14 mouse cellular contexts compared by ENCODE assay signal in genomic region chr5:41760831-41761508, GRCm38 (mm10). TPM values are rescaled to one million over a fixed set of nuclear protein-coding genes. Genes with fewer than 3 reads are reported as not detected.
DNase-seq lines count a peak whose midpoint lies in the region; ATAC-seq and TF ChIP-seq lines count a peak whose summit lies in the region.
"Had no signal": no experiment of that assay in that cellular context is flagged by ENCODE, and none has a peak within 500 bp of the region (broad histone marks: within the 10 kb centered on the region; RNA-seq: fewer than 3 reads in every experiment).

No protein-coding gene starts in this region.

- H3K9me3 ChIP-seq in forebrain, embryonic 10.5 days: no peaks in the 10 kb centered on the region
- no peaks in the 10 kb centered on the region for H3K9me3 ChIP-seq in forebrain, postnatal 0 days (ENCODE audit: low read length)
- H3K9me3 ChIP-seq in liver, embryonic 11.5 days (ENCODE audit: control insufficient read depth, low read length): no peaks in the 10 kb centered on the region
- H3K9me3 ChIP-seq in hindbrain, embryonic 13.5 days: no peaks in the 10 kb centered on the region
- no peaks in the 10 kb centered on the region for H3K9me3 ChIP-seq in neural tube, embryonic 12.5 days

- H3K9ac ChIP-seq in forebrain, postnatal 0 days: no peak overlapping the region
- H3K9ac ChIP-seq in liver, embryonic 11.5 days (ENCODE audit: low read depth, low read length): no peak overlapping the region
- H3K9ac ChIP-seq in hindbrain, embryonic 13.5 days: no peak overlapping the region
- no peak overlapping the region for H3K9ac ChIP-seq in neural tube, embryonic 12.5 days

- intact Hi-C loops in left cerebral cortex, postnatal 10 days (cut with DNase I): loop anchor here (5.0 kb wide), 1 partner anchor 54 kb away; the partner anchor contains the start of gene Rab28

- WGBS in forebrain, embryonic 10.5 days: under 1% methylated on average over 22 of the region's 22 CpGs
- WGBS in forebrain, postnatal 0 days: 2% methylated on average over 22 of the region's 22 CpGs
- 8% methylated on average over 22 of the region's 22 CpGs for WGBS in liver, embryonic 11.5 days
- 4% methylated on average over 22 of the region's 22 CpGs for WGBS in hindbrain, embryonic 13.5 days
- WGBS in neural tube, embryonic 12.5 days: 3% methylated on average over 22 of the region's 22 CpGs

- 0 out of 2 replicates have a peak overlapping the region, but pooled peaks have one; percentile 29 for H3K4me3 ChIP-seq in forebrain, embryonic 10.5 days
- H3K4me3 ChIP-seq in forebrain, postnatal 0 days (ENCODE audit: low read depth, low read length): no peak overlapping the region
- 0 out of 2 replicates have a peak overlapping the region, but pooled peaks have one; percentile 33 for H3K4me3 ChIP-seq in liver, embryonic 11.5 days (ENCODE audit: low read depth, low read length)
- H3K4me3 ChIP-seq in hindbrain, embryonic 13.5 days: 0 out of 2 replicates have a peak overlapping the region, but pooled peaks have one; percentile 12
- H3K4me3 ChIP-seq in neural tube, embryonic 12.5 days: peak overlapping the region; percentile 34; the same call in 1 of the 2 replicates
- H3K4me3 ChIP-seq: erythroblast, embryonic 14.5 days had no signal

- H3K27me3 ChIP-seq in forebrain, embryonic 10.5 days (ENCODE audit: poor library complexity, severe bottlenecking): peaks cover 100% of the 10 kb centered on the region
- peaks cover 91% of the 10 kb centered on the region for H3K27me3 ChIP-seq in forebrain, postnatal 0 days (ENCODE audit: insufficient read depth, low read length)
- H3K27me3 ChIP-seq in liver, embryonic 11.5 days (replicated peaks; ENCODE audit: control insufficient read depth, insufficient read depth, low read length): peaks cover 95% of the 10 kb centered on the region
- peaks cover 95% of the 10 kb centered on the region for H3K27me3 ChIP-seq in hindbrain, embryonic 13.5 days
- H3K27me3 ChIP-seq in neural tube, embryonic 12.5 days (replicated peaks): peaks cover 93% of the 10 kb centered on the region

- peaks cover 35% of the 10 kb centered on the region for H3K4me1 ChIP-seq in forebrain, embryonic 10.5 days
- H3K4me1 ChIP-seq in forebrain, postnatal 0 days (ENCODE audit: insufficient read depth): no peaks in the 10 kb centered on the region
- H3K4me1 ChIP-seq in liver, embryonic 11.5 days (replicated peaks; ENCODE audit: control insufficient read depth, insufficient read depth, low read length): peaks cover 5% of the 10 kb centered on the region
- H3K4me1 ChIP-seq in hindbrain, embryonic 13.5 days (replicated peaks): peaks cover 27% of the 10 kb centered on the region
- H3K4me1 ChIP-seq in neural tube, embryonic 12.5 days: peaks cover 23% of the 10 kb centered on the region

- no peak overlapping the region for H3K4me2 ChIP-seq in forebrain, postnatal 0 days (ENCODE audit: low read depth)
- peak overlapping the region; percentile 39 for H3K4me2 ChIP-seq in liver, embryonic 11.5 days
- H3K4me2 ChIP-seq in hindbrain, embryonic 13.5 days: no peak overlapping the region
- H3K4me2 ChIP-seq in neural tube, embryonic 12.5 days (replicated peaks): peak overlapping the region; percentile 37; the same call in 1 of the 2 replicates

- TF ChIP-seq CTCF in forebrain, postnatal 0 days (IDR thresholded peaks at IDR 0.05; ENCODE audit: low read depth): no peak

- no peak for ATAC-seq in forebrain, postnatal 0 days
- ATAC-seq in liver, embryonic 11.5 days (replicated peaks; ENCODE audit: low FRiP score): no peak
- 0 out of 2 replicates have a peak, but pooled peaks have one; percentile 3 for ATAC-seq in hindbrain, embryonic 13.5 days (ENCODE audit: low FRiP score)
- ATAC-seq in neural tube, embryonic 12.5 days (ENCODE audit: low FRiP score, low read depth): no peak
- ATAC-seq in cerebellum, adult (ENCODE audit: insufficient number of reproducible peaks, low FRiP score, low TSS enrichment): no peak

- no peak for DNase-seq in forebrain, embryonic 10.5 days (ENCODE audit: extremely low spot score, low spot score)
- no peak for DNase-seq in forebrain, postnatal 0 days
- DNase-seq in liver, embryonic 11.5 days (ENCODE audit: low spot score): no peak
- no peak for DNase-seq in liver
- DNase-seq in left cerebral cortex, postnatal 10 days (ENCODE audit: extremely low spot score in 1 of 2, low spot score in 2 of 2): no peak
- DNase-seq: adrenal gland, adult 8-10 months; lung, adult 18-20 months; thymus, postnatal 36 days had no signal

- no peaks in the 10 kb centered on the region for H3K36me3 ChIP-seq in forebrain, embryonic 10.5 days (replicated peaks)
- no peaks in the 10 kb centered on the region for H3K36me3 ChIP-seq in forebrain, postnatal 0 days (ENCODE audit: insufficient read depth)
- H3K36me3 ChIP-seq in liver, embryonic 11.5 days (ENCODE audit: control insufficient read depth, insufficient read depth, low read length): no peaks in the 10 kb centered on the region
- H3K36me3 ChIP-seq in hindbrain, embryonic 13.5 days: no peaks in the 10 kb centered on the region
- no peaks in the 10 kb centered on the region for H3K36me3 ChIP-seq in neural tube, embryonic 12.5 days

- H3K27ac ChIP-seq in forebrain, embryonic 10.5 days: no peak overlapping the region
- no peak overlapping the region for H3K27ac ChIP-seq in forebrain, postnatal 0 days (ENCODE audit: low read depth, low read length)
- H3K27ac ChIP-seq in liver, embryonic 11.5 days (ENCODE audit: low read depth, low read length): no peak overlapping the region
- no peak overlapping the region for H3K27ac ChIP-seq in hindbrain, embryonic 13.5 days
- H3K27ac ChIP-seq in neural tube, embryonic 12.5 days: no peak overlapping the region

RNA-seq across cellular contexts. Expression of gene Nkx3-2, which starts 3.3 kb away (rescaled TPM):
- polyA plus RNA-seq in forebrain, embryonic 10.5 days (2016; fragmentation: Nextera tagmentation; extraction: Ambion mirVana): 0.09 TPM in 1 of 2 replicates, not detected in the other
- not detected in 2 replicates for total RNA-seq in forebrain, postnatal 0 days (2014; rRNA removed)
- not detected in 2 replicates for polyA plus RNA-seq in forebrain, postnatal 0 days (2015; fragmentation: Nextera tagmentation; extraction: Ambion mirVana)
- polyA plus RNA-seq in liver, embryonic 11.5 days (2014; fragmentation: Nextera tagmentation; extraction: Ambion mirVana): 0.34 and 0.47 TPM in 2 replicates
- polyA plus RNA-seq in hindbrain, embryonic 13.5 days (2015; fragmentation: Nextera tagmentation; extraction: Ambion mirVana): 0.14 TPM in 1 of 2 replicates, not detected in the other
- polyA plus RNA-seq in neural tube, embryonic 12.5 days (2016; fragmentation: Nextera tagmentation; extraction: Ambion mirVana): 2.1 and 4.0 TPM in 2 replicates
- total RNA-seq in left cerebral cortex, postnatal 10 days (2021): not detected
- total RNA-seq: adrenal gland, adult 8-10 months; gastrocnemius, adult 8-10 months had no signal
- polyA plus RNA-seq: cerebellum, adult 2 months; erythroblast, embryonic 14.5 days had no signal

RNA-seq across cellular contexts. Expression of gene Rab28, which starts 53.0 kb away (rescaled TPM):
- 77.3 and 81.1 TPM in 2 replicates for polyA plus RNA-seq in forebrain, embryonic 10.5 days (2016; fragmentation: Nextera tagmentation; extraction: Ambion mirVana)
- 59.5 and 63.6 TPM in 2 replicates for total RNA-seq in forebrain, postnatal 0 days (2014; rRNA removed)
- 40.5 and 48.5 TPM in 2 replicates for polyA plus RNA-seq in forebrain, postnatal 0 days (2015; fragmentation: Nextera tagmentation; extraction: Ambion mirVana)
- 43.8 and 50.4 TPM in 2 replicates for polyA plus RNA-seq in liver, embryonic 11.5 days (2014; fragmentation: Nextera tagmentation; extraction: Ambion mirVana)
- 68.8 and 71.8 TPM in 2 replicates for polyA plus RNA-seq in hindbrain, embryonic 13.5 days (2015; fragmentation: Nextera tagmentation; extraction: Ambion mirVana)
- polyA plus RNA-seq in neural tube, embryonic 12.5 days (2016; fragmentation: Nextera tagmentation; extraction: Ambion mirVana): 82.3 and 86.2 TPM in 2 replicates
- 10 to 100 TPM; 47.3 to 49.3 TPM for total RNA-seq in left cerebral cortex, postnatal 10 days (2021)

Comparison
In these comparisons a context has a peak if more than half of its experiments do, and no peak if none do; other contexts are left out.
1. H3K4me2 ChIP-seq: peak in liver, embryonic 11.5 days (single experiment) and neural tube, embryonic 12.5 days (single experiment); none in forebrain, postnatal 0 days (single experiment) and hindbrain, embryonic 13.5 days (single experiment).